Mouse (Mus musculus): ENCODE data around the gene Trp53bp2.

Trp53bp2 gene

GRCm38 (mm10) chr1:182465309-182465708 is 56.3 kb downstream of the Trp53bp2 start:
- no peak for DNase-seq

GRCm38 (mm10) chr1:182465978-182466377 is 57.0 kb downstream of the Trp53bp2 start:
- DNase-seq, result no peak

- DNase-seq, result no peak
These were observed 66.2 kb downstream of the Trp53bp2 start for GRCm38 (mm10) chr1:182475005-182475796.

DNA sequence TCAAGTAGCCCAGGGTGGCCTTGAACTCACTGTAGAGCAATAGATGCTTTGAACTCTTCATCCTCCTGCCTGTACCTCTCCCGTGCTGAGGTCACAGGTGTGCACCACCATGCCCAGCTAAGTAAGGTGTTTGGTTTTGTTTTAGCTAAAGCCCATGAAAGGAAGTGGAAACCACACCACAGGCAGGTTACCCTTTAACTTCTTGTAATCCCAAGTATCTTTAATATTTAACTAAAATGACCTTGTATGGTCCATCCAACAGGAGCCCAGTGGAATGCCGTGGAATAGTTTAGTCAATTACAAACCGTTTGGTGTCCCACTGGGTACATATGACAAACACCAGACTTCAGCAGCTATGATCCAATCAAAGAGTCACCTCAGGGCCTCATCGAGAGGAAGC is 70.0 kb downstream of the Trp53bp2 start:
- DNase-seq, result no peak

GRCm38 (mm10) chr1:182481138-182481537 is 72.2 kb downstream of the Trp53bp2 start:
- no peak for DNase-seq

DNA sequence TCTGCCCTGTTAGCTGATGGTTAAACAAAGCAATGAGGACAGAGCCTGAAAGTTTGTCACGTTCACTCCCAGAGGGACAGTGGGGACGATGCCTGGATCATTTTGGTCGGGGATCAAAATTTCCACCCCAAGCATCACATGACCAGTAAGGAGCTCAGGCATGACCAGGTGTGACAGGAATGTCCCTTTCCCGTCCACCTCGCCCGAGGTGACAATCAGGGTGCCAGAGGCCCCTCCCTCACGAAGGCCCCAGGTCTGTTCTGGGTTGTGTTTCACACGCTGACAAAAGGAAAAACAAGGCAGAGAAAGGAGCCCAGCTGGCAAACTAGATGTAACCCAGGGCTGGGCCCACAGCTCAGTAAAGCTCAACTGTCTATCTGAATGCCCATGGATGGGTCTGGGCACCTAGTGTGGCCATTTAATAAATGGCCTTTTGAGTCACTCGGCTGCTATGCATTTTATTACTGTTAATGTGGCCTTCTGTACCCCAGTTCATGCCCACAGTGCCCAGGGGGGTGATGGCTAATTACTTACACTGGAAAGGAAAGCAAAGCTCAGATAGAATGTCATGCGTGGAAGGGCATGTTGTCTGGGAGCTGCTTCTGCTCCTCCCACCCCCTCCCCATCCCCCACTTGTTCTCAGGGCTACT is 72.8 kb downstream of the Trp53bp2 start:
- no peak for DNase-seq

- DNase-seq, result no peak
These were observed 74.3 kb downstream of the Trp53bp2 start for GRCm38 (mm10) chr1:182482991-182483909.

GRCm38 (mm10) chr1:182483910-182484274 is 74.9 kb downstream of the Trp53bp2 start:
- no peak for DNase-seq

DNA sequence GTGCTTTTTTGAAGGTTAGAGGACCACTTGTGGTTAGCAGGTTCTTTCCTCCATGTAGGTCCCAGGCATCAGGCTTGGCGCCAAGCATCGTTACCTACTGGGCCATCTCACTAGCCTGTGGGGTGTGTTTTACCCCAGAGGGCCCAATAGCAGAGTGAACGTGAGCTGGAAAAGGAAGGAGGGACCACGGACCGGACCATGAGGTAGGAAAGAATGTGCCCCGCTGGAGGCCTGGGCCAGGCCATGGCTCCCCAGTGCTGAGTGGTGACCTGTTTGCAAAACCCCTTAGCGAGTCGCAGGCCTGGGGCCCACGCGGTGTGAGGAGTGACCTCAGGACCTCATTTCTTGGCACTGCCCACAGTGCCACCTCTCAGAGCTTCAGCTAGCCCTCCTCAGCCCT is 79.5 kb downstream of the Trp53bp2 start:
- DNase-seq, result no peak

DNA sequence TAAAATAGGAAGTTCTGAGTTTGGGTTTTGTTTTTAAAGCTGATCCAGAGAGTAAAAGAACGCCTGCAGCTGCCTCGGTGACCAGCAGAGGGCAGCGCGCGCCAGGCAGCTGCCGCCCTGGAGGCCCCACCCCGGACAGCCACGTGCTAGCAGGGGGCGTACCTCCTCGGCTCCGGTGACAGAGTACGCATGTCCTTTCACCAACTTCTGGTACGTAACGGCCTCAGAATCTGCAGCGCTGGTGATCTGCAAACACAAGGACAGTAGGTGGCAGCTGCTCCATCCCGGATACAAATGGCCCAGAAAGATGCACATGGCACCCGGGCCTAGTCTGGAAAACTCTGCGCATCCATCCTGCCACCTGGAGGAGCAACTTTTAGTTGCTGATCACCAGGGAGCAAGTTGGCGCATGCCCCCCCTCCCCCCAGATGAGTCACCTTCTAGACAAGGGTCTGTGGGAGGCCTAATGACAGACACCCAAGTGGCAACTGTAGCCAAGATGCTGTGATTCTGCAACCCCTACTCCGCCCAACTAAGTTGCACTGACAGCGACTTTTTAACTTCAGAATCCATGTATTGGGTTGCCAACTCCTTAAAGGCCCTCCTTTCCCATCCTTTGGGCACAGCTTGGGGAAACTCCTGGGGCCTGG is 81.0 kb downstream of the Trp53bp2 start:
- DNase-seq, result peak; percentile 90 to 93

DNA sequence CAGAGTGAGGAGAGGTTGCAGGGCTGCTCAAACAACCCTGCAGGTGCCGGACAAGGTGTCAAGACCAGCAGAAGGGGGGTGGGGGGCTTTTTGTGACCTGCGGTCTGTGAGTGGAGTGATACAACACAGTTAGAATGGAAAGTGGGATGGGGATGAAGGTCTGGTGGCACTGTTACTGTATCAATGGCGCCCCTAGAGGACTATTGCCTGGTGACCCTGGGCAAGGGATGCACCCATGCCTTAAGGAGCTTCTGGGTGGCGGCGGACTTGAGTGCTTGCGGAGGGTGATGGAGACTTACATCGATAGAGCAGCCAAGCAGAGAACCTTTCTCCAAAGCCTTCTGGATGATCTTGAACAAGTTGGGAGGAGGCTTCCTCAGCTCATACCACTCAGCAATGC is 81.6 kb downstream of the Trp53bp2 start:
- DNase-seq, result no peak

DNA sequence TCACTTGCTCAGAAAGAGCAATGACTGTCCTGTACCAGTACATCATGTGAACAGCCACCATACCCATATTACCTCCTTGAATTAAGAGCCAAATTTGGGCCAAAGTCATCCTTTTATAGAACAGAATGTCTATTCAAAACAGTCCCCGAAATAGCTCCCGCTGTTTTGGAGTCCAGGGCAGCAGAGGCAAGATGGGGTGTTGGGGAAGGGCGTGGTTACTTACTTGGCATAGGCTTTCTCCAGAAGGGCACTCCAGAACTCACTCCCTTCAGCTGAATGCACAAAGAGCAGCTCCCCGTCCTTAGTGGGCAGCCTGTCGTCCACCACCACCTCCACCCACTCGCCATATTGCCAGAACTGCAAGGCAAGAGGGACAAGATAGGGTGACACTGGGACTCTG is 82.9 kb downstream of the Trp53bp2 start:
- no peak for DNase-seq

- DNase-seq, result no peak
These were observed 85.5 kb downstream of the Trp53bp2 start for GRCm38 (mm10) chr1:182494285-182495145.

DNA sequence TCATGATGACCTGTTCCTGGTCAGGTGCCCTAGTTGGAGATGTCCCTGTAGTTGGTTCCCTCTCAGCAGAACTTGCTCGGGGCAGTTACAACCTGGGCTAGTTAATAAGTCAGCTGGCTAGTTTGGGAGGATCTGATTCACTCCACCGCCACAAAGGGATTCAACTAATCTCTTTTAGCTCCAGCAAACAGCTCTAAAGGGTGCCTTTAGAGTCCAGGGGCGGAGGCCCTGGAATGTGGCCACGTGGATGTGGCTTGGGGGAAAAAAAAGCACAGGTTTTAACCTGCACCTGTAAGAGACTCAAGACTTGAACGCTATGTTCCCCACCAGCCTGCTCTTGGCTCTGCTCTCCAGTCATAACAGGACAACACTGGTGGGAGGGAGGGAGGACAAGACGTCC is 87.7 kb downstream of the Trp53bp2 start:
- DNase-seq, result no peak

DNA sequence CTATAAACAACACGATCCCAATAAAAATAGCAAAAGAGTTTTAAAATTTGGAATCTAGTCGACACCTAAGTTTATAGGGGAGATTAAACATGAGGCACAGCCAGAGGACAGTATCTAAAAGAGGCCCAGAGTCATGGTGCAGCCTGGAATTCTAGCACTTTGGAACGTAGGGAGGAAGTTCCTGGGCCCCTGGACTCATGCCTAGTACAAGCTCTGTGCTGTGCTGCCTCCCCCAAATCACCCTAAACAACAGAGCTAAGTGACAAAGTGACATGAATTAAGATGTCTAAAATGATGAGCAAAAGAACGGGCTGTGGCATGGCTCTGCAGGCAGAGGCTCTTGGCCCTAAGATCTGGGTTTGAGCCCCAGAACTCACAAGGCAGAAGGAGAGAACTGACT is 88.8 kb downstream of the Trp53bp2 start:
- no peak for DNase-seq

- no peak for DNase-seq
These were observed 90.6 kb downstream of the Trp53bp2 start for GRCm38 (mm10) chr1:182499443-182500089.

- no peak for DNase-seq
These were observed 91.3 kb downstream of the Trp53bp2 start for GRCm38 (mm10) chr1:182500224-182500623.

- no peak for DNase-seq
These were observed 91.9 kb downstream of the Trp53bp2 start for GRCm38 (mm10) chr1:182500843-182501242.

DNA sequence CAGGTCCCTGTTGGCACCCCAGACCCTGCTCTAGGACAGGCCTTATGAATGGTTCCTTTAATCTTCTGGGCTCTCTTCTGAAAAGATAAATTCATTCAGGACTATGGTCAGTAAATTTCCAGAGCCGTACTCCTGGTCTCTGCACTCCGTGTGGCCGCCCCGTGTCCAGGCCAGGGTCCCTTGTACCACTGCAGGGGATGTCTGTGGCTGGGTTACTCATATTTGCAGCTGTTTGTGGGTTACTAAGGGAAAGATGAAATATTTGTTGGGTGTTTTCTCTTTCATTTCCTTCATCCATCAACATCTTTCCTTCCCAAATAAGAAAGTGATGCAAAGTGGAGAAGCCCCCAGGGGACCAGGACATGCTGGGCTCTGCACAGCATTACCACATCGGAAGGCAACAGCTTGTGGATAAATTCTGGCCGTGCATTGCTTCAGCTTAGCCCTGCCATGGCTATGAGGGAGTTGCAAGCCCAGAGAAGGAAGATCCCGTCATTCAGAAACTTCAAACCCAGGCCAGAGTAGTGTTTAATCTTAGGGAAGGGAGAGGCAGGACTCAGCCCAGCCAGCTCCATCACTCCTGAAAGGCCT is 92.9 kb downstream of the Trp53bp2 start:
- no peak for DNase-seq

DNA sequence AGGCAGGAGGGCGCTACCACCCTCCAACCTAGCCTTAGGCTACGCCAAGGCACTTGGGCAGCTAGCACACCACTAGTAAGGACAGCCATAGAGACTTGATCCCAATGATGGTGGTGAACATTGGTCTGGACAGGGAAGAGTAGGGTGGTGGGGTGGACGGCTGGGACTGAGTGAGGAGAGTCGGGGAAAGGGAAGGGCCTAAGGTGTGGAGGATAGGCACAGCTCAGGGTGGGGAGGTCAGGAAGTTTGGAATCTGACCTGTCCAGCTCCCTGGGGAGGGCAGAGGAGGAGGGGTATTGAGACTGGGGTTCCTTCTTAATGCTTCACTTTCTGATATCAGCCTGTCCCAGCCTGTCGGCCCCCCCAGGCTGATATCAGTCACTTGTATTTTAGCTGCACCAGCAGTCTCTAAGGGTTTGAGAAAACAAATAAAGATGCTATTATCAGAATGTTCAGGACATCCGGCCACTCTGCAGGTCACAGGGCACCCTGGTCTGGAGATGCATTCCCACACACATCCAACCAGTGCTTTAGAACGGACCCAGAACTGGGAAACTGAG is 93.6 kb downstream of the Trp53bp2 start:
- no peak for DNase-seq

All from thymus, postnatal 36 days (tissue).